Mouse (Mus musculus): ENCODE measurements around the gene Ntrk1. TPM values are rescaled to one million over a fixed set of nuclear protein-coding genes. Genes with fewer than 3 reads are reported as not detected.

The Ntrk1 gene
- polyA plus RNA-seq, 1 experiment, result not detected

- no peak overlapping the region for H3K4me3 ChIP-seq (ENCODE audit: insufficient read depth, low read depth, low read length)
- H3K4me1 ChIP-seq (ENCODE audit: control insufficient read depth, insufficient read depth, low read length), result no peaks in the 10 kb centered on the region
- WGBS, result 4% methylated on average over 12 of the region's 12 CpGs
- TF ChIP-seq POLR2A (IDR thresholded peaks at IDR 0.05; ENCODE audit: insufficient read depth, low read depth, low read length) (no peak), CTCF (IDR thresholded peaks at IDR 0.05; ENCODE audit: insufficient read depth, low read depth, low read length) (peak; percentile 25; the same call in 1 of the 2 replicates)
- H3K27ac ChIP-seq (ENCODE audit: insufficient read depth, low read depth, low read length), result no peak overlapping the region
These were observed 21.7 kb upstream of the Ntrk1 start for GRCm38 (mm10) chr3:87816646-87817093.

DNA sequence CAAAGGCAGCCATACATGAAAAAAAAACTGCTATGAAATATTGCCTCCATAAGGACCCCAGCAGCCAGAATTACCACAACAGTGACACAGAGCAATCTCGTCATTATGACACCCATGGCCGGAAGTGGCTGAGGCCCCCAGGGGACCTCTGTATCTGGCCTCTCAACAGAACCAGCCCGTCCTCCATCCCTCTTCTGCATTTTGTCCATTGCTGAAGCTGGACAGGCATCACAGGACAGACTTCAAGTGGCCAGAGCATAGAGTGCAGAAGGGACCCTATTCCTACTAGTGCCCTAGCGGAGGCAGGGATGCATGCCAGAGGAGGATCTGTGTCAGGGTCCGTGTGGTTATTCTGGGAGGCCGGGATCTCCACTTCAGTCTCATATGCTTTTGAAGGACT lies 21.2 kb upstream of the Ntrk1 start:
- whole genome bisulfite sequencing, result 85% methylated on average over 6 of the region's 6 CpGs
- Histone ChIP-seq H3K4me1 (ENCODE audit: control insufficient read depth, insufficient read depth, low read length) (no peaks in the 10 kb centered on the region), H3K27ac (ENCODE audit: insufficient read depth, low read depth, low read length) (no peak overlapping the region), H3K4me3 (ENCODE audit: insufficient read depth, low read depth, low read length) (no peak overlapping the region)
- no peak for TF ChIP-seq POLR2A (IDR thresholded peaks at IDR 0.05; ENCODE audit: insufficient read depth, low read depth, low read length)
- no peak for TF ChIP-seq CTCF (IDR thresholded peaks at IDR 0.05; ENCODE audit: insufficient read depth, low read depth, low read length)

DNA sequence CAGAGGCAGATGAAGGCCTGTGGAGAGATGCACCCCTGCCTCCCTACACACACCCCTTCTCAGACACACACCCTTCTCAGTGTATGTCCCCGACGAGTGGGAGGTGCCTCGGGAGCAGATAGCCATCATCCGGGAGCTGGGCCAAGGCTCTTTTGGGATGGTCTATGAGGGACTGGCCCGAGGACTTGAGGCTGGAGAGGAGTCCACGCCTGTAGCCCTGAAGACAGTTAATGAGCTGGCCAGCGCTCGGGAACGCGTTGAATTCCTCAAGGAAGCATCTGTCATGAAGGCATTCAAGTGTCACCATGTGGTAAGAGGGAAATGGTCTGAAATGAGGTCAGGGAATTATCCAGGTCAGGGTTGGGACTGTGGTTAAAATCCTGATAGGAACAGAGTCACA lies 17.9 kb upstream of the Ntrk1 start:
- TF ChIP-seq CTCF (IDR thresholded peaks at IDR 0.05; ENCODE audit: insufficient read depth, low read depth, low read length), result no peak
- TF ChIP-seq POLR2A (IDR thresholded peaks at IDR 0.05; ENCODE audit: insufficient read depth, low read depth, low read length), result no peak
- WGBS, result 74% methylated on average over 10 of the region's 10 CpGs
- Histone ChIP-seq H3K27ac (ENCODE audit: insufficient read depth, low read depth, low read length) (no peak overlapping the region), H3K4me1 (ENCODE audit: control insufficient read depth, insufficient read depth, low read length) (peaks cover 11% of the 10 kb centered on the region), H3K4me3 (ENCODE audit: insufficient read depth, low read depth, low read length) (no peak overlapping the region)

GRCm38 (mm10) chr3:87812413-87812812 lies 17.5 kb upstream of the Ntrk1 start:
- TF ChIP-seq POLR2A (IDR thresholded peaks at IDR 0.05; ENCODE audit: insufficient read depth, low read depth, low read length), result no peak
- no peak for TF ChIP-seq CTCF (IDR thresholded peaks at IDR 0.05; ENCODE audit: insufficient read depth, low read depth, low read length)
- peaks cover 11% of the 10 kb centered on the region for H3K4me1 ChIP-seq (ENCODE audit: control insufficient read depth, insufficient read depth, low read length)
- WGBS, result 80% methylated on average over 4 of the region's 4 CpGs
- no peak overlapping the region for H3K27ac ChIP-seq (ENCODE audit: insufficient read depth, low read depth, low read length)
- no peak overlapping the region for H3K4me3 ChIP-seq (ENCODE audit: insufficient read depth, low read depth, low read length)

DNA sequence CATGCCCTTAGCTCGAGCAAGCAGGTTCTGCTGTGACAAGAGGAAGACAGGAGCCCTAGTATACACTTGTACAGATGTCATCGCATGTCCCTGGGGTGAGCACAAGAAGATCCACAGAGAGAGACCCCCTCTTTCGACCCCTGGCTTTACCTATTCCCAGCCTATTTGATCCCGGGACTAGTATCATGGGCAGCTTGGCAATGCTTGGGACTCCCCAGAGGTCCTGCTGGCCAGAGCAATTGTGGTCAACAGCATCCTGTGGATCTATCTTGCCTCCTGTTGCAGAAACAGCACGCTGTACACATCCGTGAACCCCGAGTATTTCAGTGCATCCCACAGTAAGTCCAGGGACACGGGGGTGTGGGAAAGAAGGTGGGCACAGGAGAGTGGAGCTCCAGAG lies 16.3 kb upstream of the Ntrk1 start:
- TF ChIP-seq POLR2A (IDR thresholded peaks at IDR 0.05; ENCODE audit: insufficient read depth, low read depth, low read length) (no peak), CTCF (IDR thresholded peaks at IDR 0.05; ENCODE audit: insufficient read depth, low read depth, low read length) (no peak)
- H3K4me3 ChIP-seq (ENCODE audit: insufficient read depth, low read depth, low read length), result no peak overlapping the region
- H3K4me1 ChIP-seq (ENCODE audit: control insufficient read depth, insufficient read depth, low read length), result peaks cover 11% of the 10 kb centered on the region
- no peak overlapping the region for H3K27ac ChIP-seq (ENCODE audit: insufficient read depth, low read depth, low read length)
- 91% methylated on average over 8 of the region's 8 CpGs for WGBS

- H3K4me3 ChIP-seq (ENCODE audit: insufficient read depth, low read depth, low read length), result no peak overlapping the region
- no peak overlapping the region for H3K27ac ChIP-seq (ENCODE audit: insufficient read depth, low read depth, low read length)
- WGBS, result 13% methylated on average over 28 of the region's 28 CpGs
- H3K4me1 ChIP-seq (ENCODE audit: control insufficient read depth, insufficient read depth, low read length), result peaks cover 11% of the 10 kb centered on the region
- TF ChIP-seq POLR2A (IDR thresholded peaks at IDR 0.05; ENCODE audit: insufficient read depth, low read depth, low read length) (no peak), CTCF (IDR thresholded peaks at IDR 0.05; ENCODE audit: insufficient read depth, low read depth, low read length) (no peak)
These were observed 14.5 kb upstream of the Ntrk1 start for GRCm38 (mm10) chr3:87809322-87809962.

- peaks cover 8% of the 10 kb centered on the region for H3K4me1 ChIP-seq (ENCODE audit: control insufficient read depth, insufficient read depth, low read length)
- no peak overlapping the region for H3K27ac ChIP-seq (ENCODE audit: insufficient read depth, low read depth, low read length)
- peak overlapping the region; percentile 19 for H3K4me3 ChIP-seq (ENCODE audit: insufficient read depth, low read depth, low read length)
- WGBS, result 7% methylated on average over 26 of the region's 26 CpGs
- TF ChIP-seq POLR2A (IDR thresholded peaks at IDR 0.05; ENCODE audit: insufficient read depth, low read depth, low read length) (no peak), CTCF (IDR thresholded peaks at IDR 0.05; ENCODE audit: insufficient read depth, low read depth, low read length) (no peak)
These were observed 9.2 kb upstream of the Ntrk1 start for GRCm38 (mm10) chr3:87804038-87804677.

DNA sequence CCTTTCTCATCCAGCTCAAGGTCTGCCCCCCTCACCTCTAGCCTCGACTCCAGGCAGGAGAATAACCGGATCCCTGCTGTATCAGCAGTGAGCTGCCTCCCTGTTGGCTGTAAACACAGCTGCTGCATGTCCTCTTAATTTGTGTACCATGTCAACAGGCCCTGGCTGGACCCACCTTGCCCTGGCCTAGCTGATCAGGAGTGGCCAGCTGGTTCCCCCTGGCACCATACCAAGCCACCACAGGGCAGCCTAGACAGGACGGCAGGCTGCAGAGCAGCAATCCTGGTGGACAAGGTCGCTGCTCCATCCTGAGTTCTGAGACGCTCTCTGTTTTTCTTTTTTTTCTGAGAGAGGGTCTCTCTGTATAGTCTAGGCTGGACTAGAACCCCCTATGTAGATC lies 6.7 kb upstream of the Ntrk1 start:
- 69% methylated on average over 5 of the region's 5 CpGs for WGBS
- TF ChIP-seq CTCF (IDR thresholded peaks at IDR 0.05; ENCODE audit: insufficient read depth, low read depth, low read length) (no peak), POLR2A (IDR thresholded peaks at IDR 0.05; ENCODE audit: insufficient read depth, low read depth, low read length) (no peak)
- no peak overlapping the region for H3K27ac ChIP-seq (ENCODE audit: insufficient read depth, low read depth, low read length)
- H3K4me3 ChIP-seq (ENCODE audit: insufficient read depth, low read depth, low read length), result no peak overlapping the region
- peaks cover 9% of the 10 kb centered on the region for H3K4me1 ChIP-seq (ENCODE audit: control insufficient read depth, insufficient read depth, low read length)

GRCm38 (mm10) chr3:87796736-87797334 lies 1.9 kb upstream of the Ntrk1 start, which contains the start of gene Insrr:
Insrr (plus strand) TSS chr3:87796951.
- 2% methylated on average over 29 of the region's 29 CpGs for WGBS
- TF ChIP-seq CTCF (IDR thresholded peaks at IDR 0.05; ENCODE audit: insufficient read depth, low read depth, low read length), result no peak
- H3K4me3 ChIP-seq (ENCODE audit: insufficient read depth, low read depth, low read length), result peak within 1 kb of the TSS; percentile 17; the same call in 1 of the 2 replicates

More at GRCm38 (mm10) chr3:87796736-87797334, 1.9 kb upstream of the Ntrk1 start, which contains the start of gene Insrr:
- Histone ChIP-seq H3K4me1 (ENCODE audit: control insufficient read depth, insufficient read depth, low read length) (peaks cover 9% of the 10 kb centered on the region), H3K27ac (ENCODE audit: insufficient read depth, low read depth, low read length) (no peak within 1 kb of the TSS)

All from olfactory bulb, adult 2 months (tissue).